Mouse (Mus musculus): Measurements from ENCODE around the gene Smg7.

The Smg7 gene

GRCm38 (mm10) chr1:152807619-152808391 is 94.6 kb downstream of the Smg7 start:
- no peak for DNase-seq (ENCODE audit: low read depth, low spot score)

- DNase-seq (ENCODE audit: low read depth, low spot score) = no peak
Measured at GRCm38 (mm10) chr1:152804907-152805306, 97.5 kb downstream of the Smg7 start.

GRCm38 (mm10) chr1:152800633-152801176 is 101.7 kb downstream of the Smg7 start:
- DNase-seq (ENCODE audit: low read depth, low spot score) = no peak

GRCm38 (mm10) chr1:152799897-152800296 is 102.5 kb downstream of the Smg7 start, which contains the start of gene Ncf2:
Ncf2 (plus strand) TSS chr1:152800194.
- DNase-seq (ENCODE audit: low read depth, low spot score) = no peak

GRCm38 (mm10) chr1:152798125-152798524 is 104.3 kb downstream of the Smg7 start:
- DNase-seq (ENCODE audit: low read depth, low spot score) = no peak

GRCm38 (mm10) chr1:152796683-152797263 is 105.7 kb downstream of the Smg7 start:
- DNase-seq (ENCODE audit: low read depth, low spot score) = no peak

- DNase-seq (ENCODE audit: low read depth, low spot score) = no peak
Measured at GRCm38 (mm10) chr1:152795688-152796255, 106.7 kb downstream of the Smg7 start.

- no peak for DNase-seq (ENCODE audit: low read depth, low spot score)
Measured at GRCm38 (mm10) chr1:152793495-152794130, 108.8 kb downstream of the Smg7 start.

- peak; percentile 64 for DNase-seq (ENCODE audit: low read depth, low spot score)
Measured at GRCm38 (mm10) chr1:152792736-152793494, 109.5 kb downstream of the Smg7 start.

- DNase-seq (ENCODE audit: low read depth, low spot score) = no peak
Measured at GRCm38 (mm10) chr1:152791269-152791668, 111.2 kb downstream of the Smg7 start.

GRCm38 (mm10) chr1:152790821-152791220 is 111.6 kb downstream of the Smg7 start:
- no peak for DNase-seq (ENCODE audit: low read depth, low spot score)

- no peak for DNase-seq (ENCODE audit: low read depth, low spot score)
Measured at GRCm38 (mm10) chr1:152790254-152790653, 112.2 kb downstream of the Smg7 start.

DNA sequence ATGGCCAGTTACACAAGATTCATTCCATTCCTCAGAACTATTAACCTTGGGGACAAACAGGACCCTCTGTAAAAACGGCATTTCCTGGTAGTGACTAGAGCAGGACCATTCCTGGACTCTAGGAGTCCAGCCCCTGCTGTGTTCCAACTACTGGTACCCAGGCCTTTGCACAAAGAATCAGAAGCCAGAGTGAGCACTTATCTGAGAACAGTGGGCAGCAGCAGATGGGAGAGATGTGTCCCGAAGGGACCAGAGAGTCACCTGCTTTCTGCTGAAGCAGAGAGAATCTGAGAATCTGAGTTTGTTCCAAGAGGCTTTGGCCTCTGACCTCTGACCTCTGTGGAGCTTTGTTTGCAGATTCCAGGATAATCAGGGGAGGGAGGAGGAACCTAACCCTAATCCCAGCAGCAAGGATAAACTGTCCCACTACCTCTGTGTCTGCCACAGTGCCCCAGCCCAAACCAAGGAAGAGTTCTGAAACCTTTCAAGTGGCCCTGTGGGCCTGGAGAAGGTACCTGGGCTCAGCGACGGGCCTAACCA is 114.3 kb downstream of the Smg7 start:
- no peak for DNase-seq (ENCODE audit: low read depth, low spot score)

Data from telencephalon, adult 2 months (tissue).